Mouse (Mus musculus) heart, postnatal 25 days (tissue): ENCODE results near the gene Klf7. TPM values are rescaled to one million over a fixed set of nuclear protein-coding genes. Genes with fewer than 3 reads are reported as not detected.

ENCODE experiments used
- DNase-seq: peaks from one replicate; pipeline ENCODE4 v3.0.0; 2022; ENCODE audit warnings: low spot score
- intact Hi-C: fragments of 180-260 bp; cut with DNase I; formaldehyde crosslinking; loops from one replicate; pipeline ENCODE4 v1.15.1; 2025
- total RNA-seq, 2 experiments: library from RNA; stranded (reverse); gene quantifications; 2 replicates each; pipeline ENCODE4 v1.2.3; 2021

The Klf7 gene
- total RNA-seq, 2 experiments from 2014 or later, result 18.2 to 19.1 TPM

DNA sequence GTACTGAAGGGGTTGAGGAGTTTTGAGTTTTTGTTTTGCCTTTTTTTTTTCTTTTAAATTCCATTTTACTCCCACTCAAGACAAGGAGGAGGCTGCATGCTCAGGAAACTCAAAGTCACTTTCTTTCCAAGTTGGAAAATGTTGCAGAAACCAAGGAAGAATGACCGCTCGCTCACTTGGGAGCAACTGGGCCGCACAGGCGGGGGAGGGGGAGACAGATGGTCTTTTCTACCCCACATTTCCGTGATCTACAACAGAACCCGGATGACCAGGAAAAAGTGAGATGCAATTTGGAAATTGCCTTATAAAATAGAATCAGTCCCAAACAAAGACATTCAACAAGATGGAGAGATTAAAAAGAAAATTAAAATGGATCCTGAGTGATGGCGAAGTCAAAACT is 14.6 kb downstream of the Klf7 start:
- intact Hi-C loops, result no loop called here
- no peak for DNase-seq

DNA sequence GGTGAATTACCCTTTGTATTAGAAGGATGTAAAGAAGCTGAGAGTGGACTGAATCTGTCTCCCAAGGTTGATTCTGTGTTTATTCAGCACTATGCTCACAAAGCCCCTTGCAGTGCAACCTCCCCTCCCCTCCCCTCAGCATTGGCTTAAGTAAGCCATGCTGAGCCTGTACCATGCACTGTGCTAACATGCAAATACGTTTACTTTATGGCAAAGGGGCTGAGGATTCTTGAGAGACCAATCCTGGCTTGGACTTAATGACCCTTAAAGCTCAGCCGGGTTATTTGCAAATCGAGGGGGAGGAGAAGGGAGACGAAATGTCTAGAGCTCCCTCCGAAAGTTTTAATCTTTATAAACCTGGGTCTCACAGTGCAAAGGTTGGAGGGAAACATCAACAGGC is 16.0 kb downstream of the Klf7 start:
- DNase-seq, result no peak
- intact Hi-C loops, result no loop called here

DNA sequence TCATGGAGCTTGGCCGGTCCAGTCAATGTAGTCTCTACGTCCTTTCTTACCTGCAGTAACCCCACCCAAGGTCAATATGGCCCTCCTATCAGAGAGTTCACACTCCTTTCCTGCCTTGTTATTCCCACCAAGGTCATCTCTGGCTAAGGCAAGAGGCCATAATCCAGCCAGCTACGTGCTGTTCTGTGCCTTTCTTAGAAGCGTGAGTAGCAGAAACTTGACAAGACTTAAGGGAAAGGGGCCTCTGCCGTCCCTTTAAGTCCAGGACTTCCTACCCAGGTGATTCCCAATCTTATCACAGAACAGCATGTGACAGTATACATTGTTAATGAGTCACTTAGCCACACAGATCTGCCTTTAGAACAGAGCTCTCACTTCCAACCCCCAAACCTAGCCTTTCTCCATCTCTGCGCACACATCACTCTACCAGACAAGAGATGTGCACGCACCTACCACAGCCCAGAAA is 16.9 kb downstream of the Klf7 start:
- intact Hi-C loops, result no loop called here
- no peak for DNase-seq

DNA sequence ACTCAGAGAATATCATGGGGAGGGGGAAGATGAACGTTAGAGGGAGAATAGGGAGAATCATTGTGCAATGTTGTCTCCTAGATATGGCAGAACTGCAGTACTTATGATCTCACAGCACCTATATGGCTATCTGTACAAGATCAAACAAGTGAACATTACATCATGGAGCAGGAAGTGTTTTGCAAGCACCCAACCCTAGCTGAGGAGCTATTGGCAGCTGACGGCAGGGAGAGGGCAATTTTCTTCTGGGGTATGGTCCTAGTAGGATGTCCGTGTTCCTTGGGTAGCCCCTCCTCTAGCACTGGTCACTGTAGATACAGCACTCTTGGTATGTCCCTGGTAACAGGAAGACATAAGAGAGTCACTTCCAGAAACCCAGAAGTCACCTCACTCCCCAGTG is 17.4 kb downstream of the Klf7 start:
- DNase-seq, result no peak
- intact Hi-C loops, result no loop called here

DNA sequence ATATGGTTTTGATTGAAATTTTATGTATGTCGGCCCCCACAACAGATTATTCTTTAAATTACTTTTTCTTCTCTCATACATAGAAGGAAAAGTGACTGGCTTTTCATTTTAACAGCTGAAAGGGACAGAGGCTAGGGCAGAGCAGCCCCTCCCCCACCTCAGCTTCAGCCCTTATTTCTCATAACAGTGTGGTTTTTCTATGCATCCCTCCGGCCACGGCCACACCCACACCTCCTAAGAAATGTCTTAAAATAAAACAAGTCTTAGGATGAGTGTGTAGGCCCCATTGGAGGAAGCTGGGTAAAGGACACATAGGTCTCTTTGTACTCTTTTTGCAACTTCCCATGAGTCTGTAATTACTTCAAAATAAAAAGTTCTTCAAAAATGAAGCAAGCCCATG is 20.8 kb downstream of the Klf7 start:
- DNase-seq, result no peak
- intact Hi-C loops, result loop anchor here (2.0 kb wide), 1 partner anchor 15 kb away; no protein-coding TSS in a partner anchor

DNA sequence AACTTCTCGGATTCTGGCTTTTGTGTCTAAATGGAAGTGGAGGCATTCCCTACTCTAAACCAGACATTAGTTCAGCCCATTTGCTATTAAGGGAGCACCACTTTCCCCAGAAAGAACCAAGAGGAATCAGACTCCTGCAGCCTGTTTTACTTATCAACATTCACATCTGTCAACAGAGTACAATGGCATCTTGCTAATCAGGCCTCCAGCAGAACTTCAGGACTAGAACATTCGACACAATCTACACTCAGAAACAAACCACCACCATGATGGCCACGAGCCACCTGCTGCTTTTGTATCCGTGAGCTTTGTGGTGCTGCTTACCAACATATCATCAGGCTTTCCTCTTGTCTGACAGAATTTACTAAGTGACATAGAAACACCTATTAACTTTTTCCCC is 23.3 kb downstream of the Klf7 start:
- DNase-seq, result no peak
- intact Hi-C loops, result no loop called here

DNA sequence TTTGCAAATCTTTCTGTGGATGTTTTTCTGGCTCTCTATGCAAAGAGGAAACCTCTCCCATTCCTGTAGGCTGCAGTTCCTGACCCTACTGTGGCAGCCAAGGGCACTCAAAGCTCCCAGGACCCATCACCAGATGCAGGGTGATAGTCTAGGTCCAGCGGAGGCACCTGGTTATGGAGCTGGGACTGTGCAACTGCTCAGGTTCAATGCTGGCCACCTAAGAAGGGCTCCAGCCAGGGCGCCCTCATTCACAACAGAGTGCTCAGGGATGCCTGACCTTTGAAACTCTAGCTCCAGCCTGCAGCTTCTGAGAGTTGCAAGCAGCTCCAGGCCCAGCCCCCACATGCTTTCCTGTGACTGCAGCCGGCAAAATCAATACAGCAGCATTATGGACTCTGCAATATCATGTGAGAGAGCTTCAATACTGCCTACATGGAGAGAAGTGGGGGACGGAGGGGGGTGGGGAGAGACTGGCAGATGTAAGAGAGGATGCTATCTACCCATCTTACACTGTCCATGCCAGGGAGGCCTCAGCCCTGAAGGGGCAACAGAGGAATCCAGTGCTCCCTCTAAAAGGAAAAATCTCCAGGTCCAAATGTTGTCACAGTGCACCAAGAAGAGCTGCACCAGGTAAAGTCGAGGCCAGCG is 24.3 kb downstream of the Klf7 start:
- intact Hi-C loops, result no loop called here
- no peak for DNase-seq

DNA sequence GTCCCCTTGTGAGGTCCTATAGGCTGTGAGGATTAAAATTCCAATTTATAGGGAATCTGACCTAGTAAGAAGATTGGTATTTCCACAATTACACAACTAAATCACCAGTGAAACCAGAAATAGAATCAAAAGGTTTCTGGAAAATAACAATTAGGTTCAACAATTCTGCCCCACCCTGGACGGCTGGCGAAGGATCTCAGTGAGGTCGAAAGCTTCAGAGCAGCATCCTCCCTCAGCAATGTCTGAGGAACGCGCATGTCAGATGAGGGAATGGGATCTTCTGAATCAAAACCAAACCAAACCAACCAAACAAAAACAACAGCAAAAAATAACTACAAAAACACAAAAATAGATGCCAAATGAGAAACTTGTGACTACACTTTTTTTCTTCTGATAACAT is 29.1 kb downstream of the Klf7 start:
- intact Hi-C loops, result no loop called here
- DNase-seq, result no peak

DNA sequence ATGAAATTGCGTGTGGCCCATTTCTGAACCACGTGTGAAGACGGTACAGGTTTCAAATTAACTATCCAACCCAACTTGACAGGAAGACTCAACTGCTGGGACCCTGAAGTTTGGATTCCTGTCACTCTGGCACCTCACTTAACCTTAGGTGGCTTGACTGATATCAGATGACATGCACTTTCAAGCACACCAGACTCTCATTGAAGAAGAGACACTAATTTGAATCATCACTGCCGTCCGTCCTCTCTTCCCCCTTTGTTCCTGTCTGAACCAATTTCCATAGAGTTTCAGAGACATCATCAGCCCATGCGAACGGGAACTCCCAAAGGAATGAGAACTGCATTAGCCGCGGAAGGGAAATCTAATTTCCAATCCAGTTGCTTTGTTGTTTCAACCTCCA is 30.5 kb downstream of the Klf7 start:
- no peak for DNase-seq
- intact Hi-C loops, result no loop called here

DNA sequence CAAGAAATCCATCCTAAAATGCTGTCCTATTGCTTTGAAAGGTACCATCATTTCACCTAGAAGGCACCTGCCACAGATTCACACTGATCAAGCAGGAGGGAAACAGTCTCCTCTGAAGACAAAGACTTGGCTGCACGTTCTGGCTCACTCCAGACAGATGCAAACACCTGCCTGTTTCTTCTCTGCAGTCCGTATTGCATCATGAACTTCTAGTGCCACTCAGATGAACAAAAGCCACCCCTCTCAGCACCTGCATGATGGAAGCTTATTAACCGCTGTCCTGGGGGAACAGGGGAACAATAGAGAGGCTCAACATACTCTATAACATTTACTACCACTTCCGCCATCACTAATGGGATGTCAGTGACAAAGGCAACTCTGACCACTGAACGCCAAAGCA is 31.5 kb downstream of the Klf7 start:
- intact Hi-C loops, result no loop called here
- no peak for DNase-seq

DNA sequence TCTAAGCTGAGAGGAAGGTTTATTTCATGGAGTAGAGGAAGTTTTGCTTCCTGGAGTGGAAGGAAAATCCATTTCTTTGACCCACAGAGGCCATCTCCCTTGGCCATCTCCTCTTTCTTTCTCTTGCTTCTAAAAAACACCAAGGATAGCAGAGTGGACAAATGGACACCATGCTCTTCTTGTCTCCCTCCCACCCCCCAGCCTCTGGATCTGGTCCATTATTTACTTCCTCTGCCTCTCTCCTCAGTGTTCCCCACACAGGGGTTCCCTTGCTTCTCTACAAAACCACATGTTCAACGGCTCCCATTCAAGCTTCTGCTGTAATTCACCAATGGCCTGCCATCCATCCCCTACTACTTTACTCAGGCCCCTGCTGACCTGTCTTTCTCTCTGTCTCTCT is 32.4 kb downstream of the Klf7 start:
- no peak for DNase-seq
- intact Hi-C loops, result no loop called here

DNA sequence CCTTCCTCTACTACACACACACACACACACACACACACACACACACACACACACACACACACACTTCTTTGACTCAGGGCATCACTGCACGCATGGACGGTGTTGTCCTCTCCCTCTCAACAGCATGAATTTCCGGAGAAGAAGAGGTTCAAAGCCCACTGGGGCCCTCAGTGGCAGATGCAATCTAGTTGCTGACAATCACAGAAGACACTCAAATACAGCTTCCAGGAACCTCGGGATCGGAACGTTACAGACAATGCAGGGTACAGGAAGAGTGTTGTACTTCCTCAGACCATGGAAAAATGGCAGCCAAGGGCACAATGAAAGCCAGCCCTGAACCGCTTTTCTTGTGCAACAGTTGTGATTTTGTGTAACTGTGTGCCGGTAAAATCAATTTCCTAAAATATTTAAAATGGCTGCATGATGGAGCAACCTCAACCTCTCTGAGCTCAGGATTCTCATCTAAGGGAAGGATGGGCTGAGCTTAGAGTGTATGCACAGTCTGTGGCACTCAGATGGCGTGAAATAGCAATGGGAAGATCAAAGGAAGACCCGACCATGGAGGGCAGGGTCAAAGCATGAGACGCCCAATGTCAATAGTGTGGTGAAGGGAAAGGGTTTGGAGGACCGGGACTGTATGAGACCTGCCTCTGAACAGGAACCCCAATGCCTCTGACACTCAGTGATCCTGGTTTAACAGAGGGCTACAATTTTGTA is 33.3 kb downstream of the Klf7 start:
- intact Hi-C loops, result no loop called here

DNA sequence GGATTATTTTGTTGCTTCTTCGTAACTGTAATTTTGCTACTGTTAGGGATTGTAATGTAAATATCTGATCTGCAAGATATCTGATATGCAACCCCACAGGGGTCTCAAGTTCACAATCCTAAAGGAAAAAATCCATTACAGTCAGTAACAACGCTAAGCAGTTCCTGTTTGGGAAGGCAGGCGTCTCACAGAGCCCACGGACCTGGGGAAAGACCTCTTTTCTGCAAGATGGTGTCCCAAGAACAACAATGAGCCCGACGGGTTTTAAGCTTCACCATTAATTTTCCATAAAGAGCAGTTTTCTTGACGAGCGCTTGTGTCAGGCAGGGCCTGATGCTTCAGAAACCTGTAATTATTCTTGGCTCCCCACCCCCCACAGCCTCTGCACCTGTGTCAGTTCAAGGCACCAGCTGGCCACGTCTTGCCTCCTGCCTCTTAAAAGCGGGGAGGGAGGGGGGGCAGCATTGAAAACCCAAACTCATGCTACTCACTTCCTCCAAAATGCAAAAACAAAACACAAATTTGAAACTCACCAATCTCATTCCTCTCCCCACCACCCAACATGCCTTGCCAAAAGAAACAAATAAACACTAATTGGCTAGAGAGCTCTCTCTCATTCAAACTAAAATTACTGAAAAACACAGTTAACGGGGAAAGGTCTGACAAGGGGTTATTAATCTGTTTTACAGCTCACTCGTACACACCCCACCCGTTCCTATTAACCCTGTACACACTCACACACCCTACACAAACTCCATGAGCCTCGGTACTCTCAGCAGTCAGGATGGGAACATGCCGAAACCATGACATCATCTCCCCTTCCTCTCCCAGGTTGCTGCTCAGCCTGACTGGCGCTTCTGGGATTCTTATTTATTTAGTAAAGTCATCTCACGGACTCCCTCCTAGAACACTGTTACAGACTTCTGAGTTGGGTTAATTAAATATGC is 34.2 kb downstream of the Klf7 start:
- DNase-seq, result peak; percentile 55
- intact Hi-C loops, result loop anchor here (2.0 kb wide), 1 partner anchor 33 kb away; no protein-coding TSS in a partner anchor

More for the DNA sequence above, 33.3 kb downstream of the Klf7 start:
- no peak for DNase-seq

DNA sequence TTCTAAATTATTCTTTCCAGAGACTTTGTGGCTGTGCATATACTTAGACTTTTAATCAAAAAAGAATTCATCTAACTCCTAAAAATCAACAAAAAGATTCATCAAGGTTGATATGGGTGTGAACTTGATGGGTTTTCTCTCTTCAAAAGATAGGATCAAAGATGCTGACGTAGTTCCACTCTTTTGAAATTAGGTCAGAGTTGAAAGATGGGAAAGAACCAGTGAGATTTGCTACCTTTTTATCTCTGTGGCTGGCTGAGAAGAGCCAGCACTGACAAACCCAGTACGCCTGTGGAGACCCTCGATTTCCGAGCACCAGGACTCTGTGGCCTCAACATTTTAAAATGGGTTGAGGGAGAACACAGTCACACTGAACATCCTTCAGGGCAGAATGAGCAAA is 36.2 kb downstream of the Klf7 start:
- intact Hi-C loops, result loop anchor here (2.0 kb wide), 1 partner anchor 35 kb away; no protein-coding TSS in a partner anchor
- DNase-seq, result no peak

DNA sequence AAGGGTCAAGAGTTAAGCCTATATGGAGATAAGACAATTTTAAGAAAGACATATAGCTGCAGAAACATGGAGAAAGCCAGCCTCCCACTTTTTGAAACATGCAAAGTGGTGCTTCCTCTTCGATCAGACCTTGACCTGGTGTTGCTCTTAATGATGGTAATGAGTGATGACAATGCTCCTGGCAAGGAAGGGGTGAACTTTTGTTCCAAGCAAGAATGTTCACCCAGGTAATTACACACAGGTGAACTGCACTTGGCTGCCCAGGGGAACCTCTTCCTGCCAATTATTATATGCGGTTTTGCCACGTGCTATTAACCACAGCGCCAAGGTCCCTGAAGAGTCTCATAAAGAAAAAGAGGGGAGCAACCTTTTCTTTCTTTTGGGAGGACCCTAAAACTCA is 36.7 kb downstream of the Klf7 start:
- DNase-seq, result no peak
- intact Hi-C loops, result no loop called here

DNA sequence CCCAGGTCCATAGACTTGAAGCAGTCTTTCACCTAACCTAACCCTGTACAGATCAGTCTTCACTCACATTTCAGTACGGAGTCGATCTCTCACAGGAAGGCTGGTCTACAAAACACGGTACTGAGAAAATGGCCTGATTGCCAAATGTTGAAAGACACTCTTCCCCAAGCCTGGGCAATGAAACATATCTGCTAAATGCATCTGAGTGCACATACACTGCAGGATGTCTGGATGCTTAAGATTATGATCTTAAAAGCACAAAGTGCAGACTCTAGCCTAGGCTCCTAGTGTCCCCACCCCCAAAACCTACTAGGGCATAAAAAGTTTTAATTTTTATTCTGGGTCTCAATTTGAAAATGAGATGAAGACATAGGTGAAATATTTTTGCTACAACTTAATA is 37.4 kb downstream of the Klf7 start:
- no peak for DNase-seq
- intact Hi-C loops, result no loop called here

DNA sequence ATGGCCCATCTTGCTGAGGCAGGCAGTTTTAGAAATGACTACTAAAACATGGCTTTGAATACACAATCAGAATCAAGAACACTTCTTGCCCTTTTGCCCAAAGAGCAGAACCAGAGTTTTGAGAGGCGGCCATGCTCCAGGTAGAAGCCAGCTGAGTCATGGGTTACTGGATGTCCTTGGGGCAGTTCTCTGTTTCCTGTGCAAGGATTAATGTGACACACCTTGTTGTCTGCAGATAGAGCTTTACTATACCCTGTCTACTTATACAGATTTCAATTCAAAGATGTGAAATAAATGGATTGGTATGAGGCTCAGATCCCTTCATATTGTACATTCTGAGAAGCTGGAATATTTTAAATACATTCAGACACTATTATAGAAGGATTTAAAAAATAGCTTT is 40.3 kb downstream of the Klf7 start:
- intact Hi-C loops, result no loop called here

DNA sequence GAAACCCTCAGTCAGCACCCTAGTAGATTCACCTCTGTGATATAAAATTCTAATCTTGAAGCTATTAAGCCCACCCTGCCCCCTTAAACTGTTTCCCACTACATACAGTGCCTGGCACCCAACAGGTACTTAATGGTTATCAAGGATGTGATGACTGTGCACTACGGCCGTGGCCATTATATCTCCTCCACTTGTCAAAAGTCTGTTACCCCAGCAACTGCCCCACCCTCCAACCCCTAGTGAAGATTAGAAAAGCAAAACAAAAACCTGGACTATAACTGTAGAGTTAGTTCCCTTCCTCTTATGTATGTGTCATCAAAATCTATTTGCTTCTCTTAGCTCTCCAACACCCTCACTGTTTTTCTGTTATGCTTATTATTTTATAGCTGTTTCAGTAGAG is 40.9 kb downstream of the Klf7 start:
- intact Hi-C loops, result no loop called here
- no peak for DNase-seq

More for the DNA sequence above, 40.3 kb downstream of the Klf7 start:
- no peak for DNase-seq

DNA sequence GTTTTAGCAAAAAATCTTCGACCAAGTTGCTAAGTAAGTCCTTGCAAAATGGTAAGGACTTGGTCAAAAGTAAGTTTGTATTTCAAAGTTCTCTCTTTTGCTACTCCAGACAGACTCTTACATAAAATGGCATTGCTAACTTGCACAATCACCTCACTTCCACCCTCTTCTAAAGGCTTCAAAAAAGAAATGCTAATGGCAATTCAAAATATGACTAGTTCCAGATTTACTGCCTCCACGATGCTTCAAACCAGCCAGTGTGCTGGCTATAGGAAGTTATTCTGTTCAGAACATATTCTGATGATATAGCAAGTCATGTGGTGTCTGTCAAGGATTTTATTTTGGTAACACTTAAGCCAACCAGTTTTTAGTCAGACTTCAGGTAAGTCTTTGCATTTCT is 41.8 kb downstream of the Klf7 start:
- intact Hi-C loops, result no loop called here
- DNase-seq, result no peak

DNA sequence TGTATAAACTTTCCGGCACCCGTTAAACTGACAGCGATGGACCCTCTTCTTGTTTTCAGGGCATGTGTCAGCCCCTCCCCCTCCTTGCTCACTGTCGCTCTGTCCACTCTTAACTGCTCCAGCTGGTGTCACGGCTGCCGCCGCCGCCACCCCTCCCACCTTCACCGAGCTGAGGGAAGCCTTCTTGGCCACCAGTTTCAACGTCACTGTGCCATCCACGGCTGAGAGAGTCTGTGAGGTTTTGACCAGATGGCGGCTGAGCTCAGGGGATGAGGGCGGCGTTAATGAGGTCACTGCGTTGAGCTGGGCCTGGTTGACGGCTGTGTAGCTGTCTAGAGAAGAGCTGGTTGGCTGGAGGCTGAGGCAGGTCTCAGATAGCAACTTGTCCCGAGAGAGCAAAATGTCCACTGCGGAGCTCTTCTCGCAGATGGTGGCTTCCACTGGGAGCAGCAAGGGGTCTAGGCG is 43.3 kb downstream of the Klf7 start:
- peak; percentile 23 for DNase-seq
- intact Hi-C loops, result loop anchor here (5.0 kb wide), 2 partner anchors 36 to 39 kb away; no protein-coding TSS in a partner anchor
